Mouse (Mus musculus) CH12.LX (cell line): ENCODE results near the gene Prr29.

Experiments used
- CTCF ChIP-seq, 2 experiments: IDR thresholded peaks in 1 of 2; conservative IDR thresholded peaks in 1 of 2; 2 replicates each; pipeline ENCODE4 v1.5.1; 2011 to 2012; ENCODE audit warnings: low read depth in 2 of 2, low read length in 2 of 2, improper control_type of control experiment in 1 of 2, inconsistent platforms in 1 of 2, mild to moderate bottlenecking in 1 of 2, moderate library complexity in 1 of 2
- EP300 ChIP-seq: IDR thresholded peaks from 2 replicates; pipeline ENCODE4 v1.6.1; 2011; ENCODE audit warnings: low read length, improper control_type of control experiment
- HCFC1 ChIP-seq: IDR thresholded peaks from 2 replicates; pipeline ENCODE4 v1.6.1; 2012; ENCODE audit warnings: low read depth, mild to moderate bottlenecking, inconsistent platforms, low read length, improper control_type of control experiment
- MAFK ChIP-seq: IDR thresholded peaks from 2 replicates; pipeline ENCODE4 v1.6.1; 2011; ENCODE audit warnings: low read length, improper control_type of control experiment; ENCODE audit not compliant: insufficient replicate concordance
- MAX ChIP-seq: IDR thresholded peaks from 2 replicates; pipeline ENCODE4 v1.6.1; 2011; ENCODE audit warnings: low read length, improper control_type of control experiment
- NELFE ChIP-seq: IDR thresholded peaks from 2 replicates; pipeline ENCODE4 v1.6.1; 2011; ENCODE audit warnings: low read depth, low read length, improper control_type of control experiment
- POLR2A ChIP-seq: IDR thresholded peaks from 2 replicates; pipeline ENCODE4 v1.6.1; 2011; ENCODE audit warnings: low read depth, mild to moderate bottlenecking, improper control_type of control experiment, low read length
- RAD21 ChIP-seq: IDR thresholded peaks from 2 replicates; pipeline ENCODE4 v1.6.1; 2011; ENCODE audit warnings: low read depth, mild to moderate bottlenecking, low read length, improper control_type of control experiment, moderate library complexity
- RCOR1 ChIP-seq: conservative IDR thresholded peaks from 2 replicates; pipeline ENCODE4 v1.6.1; 2012; ENCODE audit warnings: low read depth, mild to moderate bottlenecking, inconsistent platforms, low read length, improper control_type of control experiment
- SIN3A ChIP-seq: IDR thresholded peaks from 2 replicates; pipeline ENCODE4 v1.6.1; 2012; ENCODE audit warnings: low read length, improper control_type of control experiment, inconsistent platforms

DNA sequence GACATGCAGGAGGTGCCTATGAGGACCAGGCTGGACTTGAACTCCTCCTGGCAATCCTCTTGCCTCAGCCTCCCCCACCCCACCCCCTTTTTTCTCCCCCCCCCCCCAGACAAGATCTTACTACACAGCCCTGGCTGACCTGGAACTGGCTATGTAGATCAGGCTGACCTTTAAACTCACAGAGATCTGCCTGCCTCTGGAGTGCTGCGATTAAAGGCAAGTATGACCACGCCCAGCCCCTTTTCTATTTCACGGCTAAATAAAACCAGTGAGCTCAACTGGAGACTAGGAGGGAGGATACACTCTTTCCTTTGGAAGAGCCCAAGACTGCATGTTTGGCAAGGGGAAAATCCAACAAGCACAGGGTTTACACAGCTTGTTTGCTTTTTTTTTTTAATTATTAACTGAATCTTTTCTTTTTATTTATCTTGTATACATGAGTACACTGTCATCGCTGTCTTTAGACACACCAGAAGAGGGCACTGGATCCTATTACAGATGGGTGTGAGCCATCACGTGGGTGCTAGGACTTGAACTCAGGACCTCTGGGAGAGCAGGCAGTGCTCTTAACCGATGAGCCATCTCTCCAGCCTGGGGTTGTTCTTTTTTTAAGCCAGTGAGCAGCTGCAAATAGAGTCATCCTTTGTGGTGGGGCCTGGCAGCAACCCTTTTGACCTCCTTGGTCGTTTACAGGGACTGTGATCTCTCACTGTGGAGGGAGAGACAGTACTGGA, 27.5 kb downstream of the Prr29 start:
- TF ChIP-seq MAX (no peak), EP300 (no peak), HCFC1 (no peak), RCOR1 (no peak), SIN3A (no peak), CTCF (conservative IDR thresholded peaks at IDR 0.05 in 1 of 2, IDR thresholded peaks at IDR 0.05 in 1 of 2; ENCODE audit: low read depth in 2 of 2, low read length in 2 of 2) (no peak), NELFE (no peak), MAFK (no peak), POLR2A (no peak), RAD21 (no peak)
